Mouse (Mus musculus): ENCODE results near the gene Smtnl2. TPM values are rescaled to one million over a fixed set of nuclear protein-coding genes. Genes with fewer than 3 reads are reported as not detected.

The Smtnl2 gene
- total and polyA plus RNA-seq, 2 experiments from 2014 or later, result 9.7 to 10.2 TPM

GRCm38 (mm10) chr11:72425201-72425600 lies 13.7 kb upstream of the Smtnl2 start:
- ATAC-seq, result no peak
- Histone ChIP-seq H3K4me2 (ENCODE audit: low read depth) (no peak overlapping the region), H3K27ac (ENCODE audit: low read depth, low read length) (no peak overlapping the region), H3K4me1 (ENCODE audit: insufficient read depth) (no peaks in the 10 kb centered on the region), H3K27me3 (ENCODE audit: insufficient read depth, low read length) (no peaks in the 10 kb centered on the region), H3K9ac (no peak overlapping the region), H3K36me3 (ENCODE audit: insufficient read depth) (no peaks in the 10 kb centered on the region), H3K9me3 (ENCODE audit: low read length) (no peaks in the 10 kb centered on the region), H3K4me3 (ENCODE audit: low read depth, low read length) (no peak overlapping the region)
- no peak for TF ChIP-seq CTCF (IDR thresholded peaks at IDR 0.05; ENCODE audit: low read depth)
- DNase-seq, result no peak

- Histone ChIP-seq H3K36me3 (ENCODE audit: insufficient read depth) (no peaks in the 10 kb centered on the region), H3K9me3 (ENCODE audit: low read length) (no peaks in the 10 kb centered on the region), H3K27ac (ENCODE audit: low read depth, low read length) (no peak overlapping the region), H3K9ac (no peak overlapping the region), H3K4me2 (ENCODE audit: low read depth) (no peak overlapping the region), H3K4me1 (ENCODE audit: insufficient read depth) (no peaks in the 10 kb centered on the region), H3K4me3 (ENCODE audit: low read depth, low read length) (no peak overlapping the region), H3K27me3 (ENCODE audit: insufficient read depth, low read length) (no peaks in the 10 kb centered on the region)
- no peak for ATAC-seq
- DNase-seq, result no peak
- 87% methylated on average over 4 of the region's 4 CpGs for WGBS
- TF ChIP-seq CTCF (IDR thresholded peaks at IDR 0.05; ENCODE audit: low read depth), result no peak
These were observed 12.2 kb upstream of the Smtnl2 start for GRCm38 (mm10) chr11:72423686-72424085.

GRCm38 (mm10) chr11:72421518-72422278 lies 10.2 kb upstream of the Smtnl2 start:
- Histone ChIP-seq H3K4me3 (ENCODE audit: low read depth, low read length) (no peak overlapping the region), H3K4me1 (ENCODE audit: insufficient read depth) (no peaks in the 10 kb centered on the region), H3K36me3 (ENCODE audit: insufficient read depth) (no peaks in the 10 kb centered on the region), H3K4me2 (ENCODE audit: low read depth) (no peak overlapping the region), H3K9me3 (ENCODE audit: low read length) (no peaks in the 10 kb centered on the region), H3K9ac (no peak overlapping the region), H3K27me3 (ENCODE audit: insufficient read depth, low read length) (no peaks in the 10 kb centered on the region), H3K27ac (ENCODE audit: low read depth, low read length) (no peak overlapping the region)
- ATAC-seq, result no peak
- TF ChIP-seq CTCF (IDR thresholded peaks at IDR 0.05; ENCODE audit: low read depth), result no peak
- DNase-seq, result no peak
- 92% methylated on average over 11 of the region's 11 CpGs for WGBS

GRCm38 (mm10) chr11:72420460-72421122 lies 9.1 kb upstream of the Smtnl2 start:
- no peak overlapping the region for H3K4me3 ChIP-seq (ENCODE audit: low read depth, low read length)
- H3K27ac ChIP-seq (ENCODE audit: low read depth, low read length), result no peak overlapping the region
- no peaks in the 10 kb centered on the region for H3K36me3 ChIP-seq (ENCODE audit: insufficient read depth)
- no peak overlapping the region for H3K4me2 ChIP-seq (ENCODE audit: low read depth)
- H3K9me3 ChIP-seq (ENCODE audit: low read length), result no peaks in the 10 kb centered on the region
- WGBS, result 86% methylated on average over 6 of the region's 6 CpGs
- no peaks in the 10 kb centered on the region for H3K4me1 ChIP-seq (ENCODE audit: insufficient read depth)
- DNase-seq (no peak), ATAC-seq (no peak)
- TF ChIP-seq CTCF (IDR thresholded peaks at IDR 0.05; ENCODE audit: low read depth), result no peak
- H3K9ac ChIP-seq, result no peak overlapping the region
- H3K27me3 ChIP-seq (ENCODE audit: insufficient read depth, low read length), result no peaks in the 10 kb centered on the region

GRCm38 (mm10) chr11:72419006-72419405 lies 7.5 kb upstream of the Smtnl2 start:
- TF ChIP-seq CTCF (IDR thresholded peaks at IDR 0.05; ENCODE audit: low read depth), result no peak
- H3K4me1 ChIP-seq (ENCODE audit: insufficient read depth), result no peaks in the 10 kb centered on the region
- H3K9ac ChIP-seq, result no peak overlapping the region
- H3K4me3 ChIP-seq (ENCODE audit: low read depth, low read length), result no peak overlapping the region
- H3K9me3 ChIP-seq (ENCODE audit: low read length), result no peaks in the 10 kb centered on the region
- no peak overlapping the region for H3K4me2 ChIP-seq (ENCODE audit: low read depth)
- H3K27me3 ChIP-seq (ENCODE audit: insufficient read depth, low read length), result no peaks in the 10 kb centered on the region
- DNase-seq, result no peak
- no peak overlapping the region for H3K27ac ChIP-seq (ENCODE audit: low read depth, low read length)
- no peaks in the 10 kb centered on the region for H3K36me3 ChIP-seq (ENCODE audit: insufficient read depth)
- ATAC-seq, result no peak
- 86% methylated on average over 6 of the region's 6 CpGs for WGBS

GRCm38 (mm10) chr11:72418227-72418626 lies 6.7 kb upstream of the Smtnl2 start:
- no peak for ATAC-seq
- H3K36me3 ChIP-seq (ENCODE audit: insufficient read depth), result no peaks in the 10 kb centered on the region
- H3K27me3 ChIP-seq (ENCODE audit: insufficient read depth, low read length), result no peaks in the 10 kb centered on the region
- DNase-seq, result no peak
- H3K4me1 ChIP-seq (ENCODE audit: insufficient read depth), result no peaks in the 10 kb centered on the region
- WGBS, result 40% methylated on average over 8 of the region's 8 CpGs
- no peak overlapping the region for H3K4me2 ChIP-seq (ENCODE audit: low read depth)
- no peak overlapping the region for H3K27ac ChIP-seq (ENCODE audit: low read depth, low read length)
- H3K9me3 ChIP-seq (ENCODE audit: low read length), result no peaks in the 10 kb centered on the region
- TF ChIP-seq CTCF (IDR thresholded peaks at IDR 0.05; ENCODE audit: low read depth), result no peak
- H3K4me3 ChIP-seq (ENCODE audit: low read depth, low read length), result no peak overlapping the region
- H3K9ac ChIP-seq, result no peak overlapping the region

- no peak overlapping the region for H3K4me3 ChIP-seq (ENCODE audit: low read depth, low read length)
- no peaks in the 10 kb centered on the region for H3K36me3 ChIP-seq (ENCODE audit: insufficient read depth)
- WGBS, result 9% methylated on average over 4 of the region's 4 CpGs
- TF ChIP-seq CTCF (IDR thresholded peaks at IDR 0.05; ENCODE audit: low read depth), result no peak
- H3K27me3 ChIP-seq (ENCODE audit: insufficient read depth, low read length), result no peaks in the 10 kb centered on the region
- no peak overlapping the region for H3K4me2 ChIP-seq (ENCODE audit: low read depth)
- no peaks in the 10 kb centered on the region for H3K4me1 ChIP-seq (ENCODE audit: insufficient read depth)
- DNase-seq (no peak), ATAC-seq (no peak)
- H3K9ac ChIP-seq, result no peak overlapping the region
- H3K27ac ChIP-seq (ENCODE audit: low read depth, low read length), result no peak overlapping the region
- no peaks in the 10 kb centered on the region for H3K9me3 ChIP-seq (ENCODE audit: low read length)
These were observed 5.9 kb upstream of the Smtnl2 start for GRCm38 (mm10) chr11:72417376-72417775.

All from forebrain, postnatal 0 days (tissue).